Mouse (Mus musculus) G1E (cell line): ENCODE measurements around the gene Rasip1.
"Not testable (repeated sequence)": the region's sequence is repeated elsewhere in the genome, so short reads cannot be mapped to it uniquely, and the experiment has no call there.

ENCODE experiments used
- CTCF ChIP-seq: IDR thresholded peaks from 2 replicates; pipeline ENCODE4 v1.5.1; 2012; ENCODE audit warnings: low read depth, low read length, inconsistent platforms, mixed read lengths
- GATA1 ChIP-seq: IDR thresholded peaks from 2 replicates; pipeline ENCODE4 v1.6.1; 2012; ENCODE audit warnings: borderline replicate concordance, low read length, inconsistent platforms, mixed read lengths

- not testable (repeated sequence) for TF ChIP-seq CTCF, GATA1
These were observed 34.4 kb downstream of the Rasip1 start for GRCm38 (mm10) chr7:45661702-45662101.
